In genomic region chr1:60579886-60580285, GRCm38 (mm10) we compare ENCODE assay signal across 18 mouse cellular contexts. TPM values are rescaled to one million over a fixed set of nuclear protein-coding genes. Genes with fewer than 3 reads are reported as not detected.
DNase-seq lines count a peak whose midpoint lies in the region; ATAC-seq and TF ChIP-seq lines count a peak whose summit lies in the region.
"Had no signal": no experiment of that assay in that cellular context is flagged by ENCODE, and none has a peak within 500 bp of the region (broad histone marks: within the 10 kb centered on the region; RNA-seq: fewer than 3 reads in every experiment).

No protein-coding gene starts in this region.

- intact Hi-C loops in gastrocnemius, adult 2 months (cut with DNase I): no loop called here

- TF ChIP-seq CTCF in gastrocnemius, adult 2 months (IDR thresholded peaks at IDR 0.05): no peak

- peak; percentile 87 to 91 for ATAC-seq in hematopoietic stem cell, adult 5-6 weeks (replicated peaks in 1 of 2; ENCODE audit: insufficient read depth in 1 of 2, low FRiP score in 2 of 2, low TSS enrichment in 1 of 2, low read depth in 1 of 2, poor library complexity in 2 of 2, severe bottlenecking in 2 of 2)
- ATAC-seq: activated CD4-positive, CD25-positive, alpha-beta regulatory T cell, adult 4 months; hindbrain, embryonic 16.5 days; midbrain, embryonic 16.5 days had no signal

- no peak overlapping the region for H3K4me3 ChIP-seq in gastrocnemius, adult 2 months
- H3K4me3 ChIP-seq: embryonic facial prominence, embryonic 13.5 days; limb, embryonic 12.5 days; neural tube, embryonic 15.5 days had no signal

- DNase-seq in gastrocnemius, adult 2 months: no peak
- no peak for DNase-seq in gastrocnemius, postnatal 25 days
- DNase-seq in 416B (ENCODE audit: low read depth) (peak; percentile 42), adipocyte (ENCODE audit: low spot score) (no peak)
- DNase-seq in naive thymus-derived CD4-positive, alpha-beta T cell, adult 2 months (ENCODE audit: low read depth): peak; percentile 36
- no peak for DNase-seq in right cerebral cortex, postnatal 10 days (ENCODE audit: low spot score in 2 of 2)
- DNase-seq in testis, postnatal 14 days (ENCODE audit: low spot score): no peak
- DNase-seq: cerebellum, postnatal 25 days; gastrocnemius, postnatal 10 days; lung, postnatal 14 days had no signal

- peak overlapping the region; percentile 40; the same call in 1 of the 2 replicates for H3K27ac ChIP-seq in gastrocnemius, adult 2 months
- H3K27ac ChIP-seq: embryonic facial prominence, embryonic 13.5 days; kidney, postnatal 0 days; limb, embryonic 12.5 days; neural tube, embryonic 15.5 days had no signal

RNA-seq across cellular contexts. Expression of gene Raph1, which starts 13.0 kb away (rescaled TPM):
- 10 to 100 TPM; 20.9 to 27.0 TPM for total RNA-seq in gastrocnemius, adult 2 months (2021)
- total RNA-seq in gastrocnemius, postnatal 25 days (2021): 10 to 100 TPM; 21.8 to 23.3 TPM
- 0.35 and 2.4 TPM in 2 replicates for total RNA-seq in hematopoietic stem cell, adult 5-6 weeks (2017)

Comparison
In these comparisons a context has a peak if more than half of its experiments do, and no peak if none do; other contexts are left out.
1. DNase-seq: peak in 416B (single experiment) and naive thymus-derived CD4-positive, alpha-beta T cell, adult 2 months (single experiment); none in gastrocnemius, adult 2 months (single experiment), gastrocnemius, postnatal 25 days (single experiment), right cerebral cortex, postnatal 10 days (0 of 2), adipocyte (single experiment) and testis, postnatal 14 days (single experiment).